Mouse (Mus musculus) heart, postnatal 36 days (tissue): ENCODE measurements around the gene Zfp467. TPM values are rescaled to one million over a fixed set of nuclear protein-coding genes. Genes with fewer than 3 reads are reported as not detected.

Experiments
- DNase-seq, 2 experiments: peaks; one replicate each; pipeline ENCODE4 v3.0.0; 2021 to 2022
- intact Hi-C: fragments of 180-260 bp; cut with DNase I; formaldehyde crosslinking; loops from one replicate; pipeline ENCODE4 v1.15.1; 2025
- total RNA-seq, 2 experiments: library from RNA; stranded (reverse); gene quantifications; 2 replicates each; pipeline ENCODE4 v1.2.3; 2021

Gene Zfp467
- 10 to 100 TPM; 10.8 to 15.4 TPM for total RNA-seq

DNA sequence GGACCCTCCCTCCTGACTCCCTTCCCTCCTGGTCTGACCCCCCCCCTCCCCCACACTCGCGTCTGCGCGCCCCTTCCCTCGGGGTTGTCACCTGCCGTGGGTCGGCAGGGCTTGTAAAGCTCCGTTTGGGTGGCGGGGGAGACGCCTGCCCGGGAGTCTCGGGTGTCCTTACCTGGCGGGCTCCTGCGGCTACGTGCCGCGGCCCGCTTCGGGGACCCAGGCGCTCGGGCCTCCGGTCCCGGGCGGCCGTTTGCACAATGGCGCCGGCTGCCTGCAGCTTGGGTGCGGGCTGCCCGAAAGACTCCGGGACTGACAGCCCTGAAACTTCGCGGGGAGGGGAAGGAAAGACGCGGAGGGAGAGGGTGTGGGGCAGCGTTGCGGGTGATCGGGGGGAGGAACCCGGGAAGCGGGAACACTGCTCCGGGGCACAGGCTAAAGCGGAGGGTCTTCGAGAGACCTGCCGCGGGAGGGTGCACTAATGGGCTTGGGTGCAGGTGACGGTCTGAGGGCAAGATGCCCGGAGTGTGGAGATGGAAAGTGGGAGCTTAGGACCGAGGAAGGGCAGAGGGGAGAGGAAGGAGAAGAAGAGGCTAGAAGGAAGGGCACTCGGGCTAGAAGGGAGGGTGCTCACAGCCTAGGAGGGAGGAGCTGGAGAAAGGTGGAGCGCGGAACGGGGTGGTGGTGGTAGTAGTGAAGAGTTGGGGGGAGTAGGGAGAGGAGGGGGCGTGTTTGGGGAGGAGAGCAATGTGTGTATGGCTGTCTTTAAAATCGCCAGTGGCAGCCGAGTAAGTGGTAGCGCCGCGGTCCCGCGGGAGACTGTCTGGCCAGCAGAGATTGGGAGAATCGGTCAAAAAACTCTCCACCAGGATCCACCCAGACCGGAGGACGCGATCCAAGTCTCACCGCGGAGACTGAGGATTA lies at the start of gene Zfp467:
Gene Zfp467 (minus strand): TSS at position 645 of the 921 bp plus-strand sequence.
- DNase-seq: peak; percentile 55 to 72
- intact Hi-C loops: loop anchor here (2.0 kb wide), 1 partner anchor 59 kb away; no protein-coding TSS in a partner anchor

DNA sequence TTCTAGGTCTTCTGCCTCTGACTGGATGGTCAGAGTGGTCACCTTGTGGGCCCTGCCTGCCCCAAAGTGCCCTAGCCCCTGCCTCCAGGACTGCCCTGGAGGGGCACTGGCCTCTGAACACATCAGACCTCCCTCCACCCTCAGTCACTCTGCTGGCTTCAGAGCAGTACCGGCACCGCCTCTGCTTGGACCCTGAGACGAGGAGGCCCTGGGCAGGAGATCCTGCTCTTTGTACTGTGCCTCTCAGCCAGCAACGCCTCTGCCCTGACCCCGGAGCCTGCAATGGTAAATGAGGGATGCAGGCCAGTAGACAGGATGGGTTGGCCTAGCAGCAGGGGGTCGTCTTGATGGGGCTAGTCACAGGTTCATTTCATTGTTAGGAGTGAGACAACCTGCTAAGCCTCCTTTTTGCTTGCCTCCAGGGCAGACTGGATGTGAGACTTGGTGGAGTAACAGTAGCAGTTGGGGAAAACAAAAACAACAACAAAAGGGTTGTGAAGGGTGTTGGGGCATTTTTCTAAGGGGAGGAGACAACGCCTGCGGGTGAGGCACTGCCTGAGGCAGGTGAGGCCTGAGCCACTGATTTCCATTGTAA lies 47.6 kb upstream of the Zfp467 start:
- intact Hi-C loops: no loop called here
- no peak for DNase-seq

DNA sequence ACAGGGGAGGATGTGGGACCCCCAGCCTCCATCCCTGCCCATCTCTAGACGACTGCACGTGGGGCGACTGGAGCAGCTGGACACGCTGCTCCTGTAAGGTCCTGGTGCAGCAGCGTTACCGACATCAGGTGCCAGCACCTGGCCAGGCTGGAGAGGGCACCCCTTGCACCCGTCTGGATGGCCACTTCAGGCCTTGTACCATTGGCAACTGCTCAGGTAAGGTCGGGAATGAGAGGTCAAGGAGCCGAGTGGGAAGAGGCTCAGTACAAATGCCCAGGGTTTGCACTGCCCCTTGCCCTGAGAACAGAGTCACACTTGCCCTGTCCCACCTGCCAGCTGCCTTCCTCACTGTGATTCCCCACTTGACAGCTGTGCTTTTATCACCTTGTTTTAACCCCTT lies 45.7 kb upstream of the Zfp467 start:
- DNase-seq: no peak
- intact Hi-C loops: no loop called here

DNA sequence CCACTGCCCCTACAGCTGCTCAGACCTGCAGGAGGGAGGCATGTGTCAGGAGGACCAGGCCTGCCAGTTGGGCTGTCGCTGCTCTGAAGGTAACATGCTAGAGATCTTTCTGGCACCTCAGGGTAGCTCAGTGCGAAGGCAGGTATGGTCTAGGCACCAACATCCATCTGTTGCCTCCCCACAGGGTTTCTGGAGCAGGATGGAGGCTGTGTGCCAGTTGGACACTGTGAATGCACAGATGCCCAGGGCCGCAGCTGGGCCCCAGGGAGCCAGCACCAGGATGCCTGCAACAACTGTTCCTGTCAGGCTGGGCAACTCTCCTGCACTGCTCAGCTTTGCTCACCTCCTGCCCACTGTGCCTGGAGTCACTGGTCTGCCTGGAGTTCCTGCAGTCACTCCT lies 44.1 kb upstream of the Zfp467 start:
- intact Hi-C loops: no loop called here
- no peak for DNase-seq

DNA sequence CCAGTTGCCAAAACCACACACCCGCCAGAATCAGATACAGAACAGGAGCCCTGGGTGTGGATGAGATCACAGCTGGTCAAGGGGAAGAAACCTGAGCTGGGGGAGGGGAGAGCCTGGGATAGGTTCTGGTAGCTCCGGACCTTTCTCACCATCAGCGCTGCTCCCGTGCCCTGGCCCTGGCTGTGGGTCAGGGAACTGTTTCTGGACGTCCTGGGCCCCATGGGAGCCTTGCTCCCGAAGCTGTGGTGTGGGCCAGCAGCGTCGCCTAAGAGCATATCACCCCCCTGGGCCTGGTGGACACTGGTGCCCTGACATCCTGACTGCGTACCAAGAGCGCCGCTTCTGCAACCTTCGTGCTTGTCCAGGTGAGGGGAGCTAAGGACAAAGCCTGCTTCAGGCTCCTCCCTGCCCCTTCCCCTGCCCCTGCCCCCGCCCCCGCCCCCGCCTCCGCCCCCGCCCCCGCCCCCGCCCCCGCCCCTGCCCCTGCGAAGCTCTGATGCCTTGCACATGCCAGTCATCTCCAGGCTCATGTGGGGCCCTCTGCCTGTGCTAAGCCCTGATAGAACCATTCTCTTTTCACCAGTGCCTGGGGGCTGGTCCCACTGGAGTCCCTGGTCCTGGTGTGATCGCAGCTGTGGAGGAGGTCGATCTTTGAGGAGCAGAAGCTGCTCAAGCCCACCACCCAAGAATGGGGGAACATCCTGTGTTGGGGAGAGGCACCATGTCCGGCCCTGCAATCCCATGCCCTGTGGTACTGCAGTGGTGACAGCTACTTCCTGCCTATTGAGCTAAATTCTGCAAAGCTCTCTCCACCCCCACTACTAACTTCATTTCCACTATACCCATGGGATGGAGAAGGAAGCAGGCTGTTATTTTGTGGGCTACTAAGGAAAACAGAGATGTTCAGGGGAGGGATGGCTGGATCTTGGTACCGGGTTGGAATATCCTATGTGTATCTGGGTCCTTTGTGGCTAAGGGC lies 42.4 kb upstream of the Zfp467 start:
- intact Hi-C loops: no loop called here
- peak; percentile 20 to 29 for DNase-seq

DNA sequence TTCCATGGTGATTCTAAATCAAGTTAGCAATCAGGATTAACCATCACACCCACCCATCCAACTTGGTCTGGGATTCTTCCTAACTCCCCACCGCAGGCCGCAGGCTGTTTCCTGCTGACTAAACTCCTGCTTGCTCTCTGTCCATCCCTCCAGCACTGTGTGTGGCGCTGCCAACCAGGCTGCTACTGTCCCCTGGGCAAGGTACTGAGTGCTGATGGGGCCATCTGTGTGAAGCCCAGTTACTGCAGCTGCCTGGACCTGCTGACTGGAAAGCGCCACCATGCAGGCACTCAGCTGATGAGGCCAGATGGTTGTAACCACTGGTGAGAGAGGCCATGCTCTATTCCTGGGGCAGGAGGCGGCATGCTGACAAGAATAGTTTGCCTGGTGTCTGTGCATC lies 36.9 kb upstream of the Zfp467 start:
- intact Hi-C loops: no loop called here
- no peak for DNase-seq

DNA sequence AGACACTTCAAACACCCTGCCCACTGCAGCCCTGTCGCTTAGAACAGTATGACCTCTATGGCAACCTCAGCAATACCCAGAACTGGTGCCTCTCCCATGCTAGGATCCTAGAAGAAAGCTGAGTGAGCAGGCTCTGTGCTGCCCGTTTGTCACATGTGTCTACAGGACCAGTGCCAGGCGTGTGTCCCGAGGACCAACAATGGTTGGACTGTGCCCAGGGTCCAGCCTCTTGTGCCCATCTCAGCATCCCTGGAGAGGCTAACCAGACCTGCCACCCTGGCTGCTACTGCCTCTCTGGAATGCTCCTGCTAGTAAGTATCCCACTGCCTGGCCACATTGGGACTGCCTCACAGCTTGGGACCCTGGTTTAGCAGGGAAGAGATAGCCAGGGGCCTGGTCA lies 32.8 kb upstream of the Zfp467 start:
- intact Hi-C loops: no loop called here
- no peak for DNase-seq

DNA sequence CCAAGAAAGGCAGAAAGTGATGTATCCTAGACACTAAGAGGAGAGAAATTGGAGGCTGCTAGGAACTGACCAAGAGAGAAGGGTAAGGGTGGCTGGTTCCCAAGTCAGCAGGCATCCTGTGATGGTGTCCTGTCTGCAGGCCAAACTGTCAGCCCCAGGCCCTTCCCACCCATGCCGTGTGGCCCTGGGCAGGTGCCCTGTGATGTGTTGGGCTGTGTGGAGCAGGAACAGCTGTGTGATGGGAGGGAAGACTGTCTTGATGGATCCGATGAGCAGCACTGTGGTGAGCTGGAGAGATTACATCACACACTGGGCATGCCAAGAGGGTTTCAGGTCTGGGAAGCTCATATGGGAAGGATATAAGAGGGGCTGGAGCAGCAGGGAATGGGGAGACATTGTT lies 25.1 kb upstream of the Zfp467 start:
- intact Hi-C loops: no loop called here
- DNase-seq: no peak

DNA sequence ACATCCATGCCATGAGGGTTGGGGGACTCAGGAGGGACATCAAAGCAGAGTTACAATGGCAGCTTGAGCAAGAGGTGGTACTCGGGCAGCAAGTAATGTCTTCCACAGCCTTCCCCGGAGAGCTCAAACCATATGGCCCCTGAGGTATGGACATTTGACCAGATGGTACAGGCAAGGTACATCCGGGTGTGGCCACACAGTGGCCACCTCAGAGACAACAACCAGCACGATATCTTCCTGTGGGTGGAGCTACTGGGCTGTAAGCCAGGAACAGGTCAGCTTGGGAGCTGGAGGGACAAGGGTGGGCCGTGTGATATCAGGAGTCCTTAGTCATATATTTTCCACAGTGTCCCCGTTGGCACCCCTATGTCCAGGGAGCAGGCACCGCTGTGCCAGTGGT lies 21.9 kb upstream of the Zfp467 start:
- intact Hi-C loops: no loop called here
- no peak for DNase-seq

DNA sequence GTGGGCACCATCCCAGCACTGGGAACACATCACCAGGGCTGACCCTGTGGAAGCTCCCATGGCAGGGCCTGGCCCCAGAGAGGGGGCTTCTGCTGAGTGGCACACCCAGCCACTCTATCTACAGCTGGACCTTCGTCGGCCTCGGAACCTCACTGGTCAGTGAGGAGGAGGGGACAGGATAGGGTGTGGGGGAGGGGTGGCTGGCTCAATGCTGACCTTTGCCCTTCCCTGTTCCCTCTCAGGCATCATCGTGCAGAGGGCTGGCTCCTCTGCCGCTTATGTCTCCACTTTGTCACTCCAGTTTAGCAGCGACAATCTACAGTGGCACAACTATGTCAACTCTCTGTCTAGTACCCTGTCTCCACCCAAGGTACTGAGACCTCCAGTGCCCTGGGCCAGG lies 21.1 kb upstream of the Zfp467 start:
- intact Hi-C loops: no loop called here
- no peak for DNase-seq

DNA sequence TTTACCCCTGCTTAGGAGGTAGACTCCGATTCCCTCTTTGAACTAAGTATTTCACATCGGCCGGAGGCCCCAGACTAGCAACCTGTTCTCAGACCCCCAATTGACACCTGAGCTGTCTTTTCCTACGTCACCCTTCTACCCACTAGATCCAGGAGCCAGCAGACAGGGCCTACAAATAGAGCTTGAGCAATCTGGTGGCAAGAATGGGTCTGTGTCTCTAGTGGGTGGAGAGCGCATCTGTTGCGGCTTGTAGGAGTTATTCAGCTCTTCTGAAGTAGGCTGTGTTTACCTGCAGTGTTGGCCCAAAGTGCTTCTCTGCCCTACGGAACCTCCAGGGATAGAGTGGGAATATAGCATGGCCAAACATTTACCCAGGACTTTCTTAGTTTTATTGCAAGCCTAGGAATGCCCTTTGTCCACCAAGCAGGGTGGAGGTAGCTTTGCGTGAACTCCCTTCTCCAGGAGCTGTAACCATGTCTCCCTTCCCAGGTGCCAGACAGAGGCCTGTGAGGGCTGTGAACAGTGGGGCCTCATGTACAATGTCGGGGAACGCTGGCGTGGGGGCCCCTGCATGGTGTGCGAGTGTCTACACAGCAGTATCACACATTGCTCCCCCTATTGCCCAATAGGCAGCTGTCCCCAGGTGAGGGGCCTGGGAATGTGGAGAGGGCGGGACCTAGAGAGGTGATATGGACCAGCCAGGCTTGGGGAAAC lies 19.5 kb upstream of the Zfp467 start:
- DNase-seq: no peak
- intact Hi-C loops: no loop called here

DNA sequence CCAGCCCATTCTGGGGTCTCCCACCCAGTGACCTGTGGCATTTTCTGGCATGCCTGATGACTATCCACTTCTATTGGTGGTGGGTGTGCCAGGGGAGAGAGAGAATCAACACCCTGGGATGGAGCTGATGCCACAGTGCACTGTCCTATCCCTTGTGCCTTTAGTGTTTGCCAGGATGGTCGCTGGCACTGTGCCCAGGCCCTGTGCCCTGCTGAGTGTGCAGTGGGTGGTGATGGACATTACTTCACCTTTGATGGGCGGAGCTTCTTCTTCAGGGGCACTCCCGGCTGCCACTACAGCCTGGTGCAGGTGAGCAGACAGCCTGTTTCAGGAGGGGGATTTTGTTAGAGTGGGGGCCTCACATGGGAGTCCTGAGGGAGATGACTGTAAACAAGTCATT lies 7.1 kb upstream of the Zfp467 start:
- no peak for DNase-seq
- intact Hi-C loops: no loop called here

DNA sequence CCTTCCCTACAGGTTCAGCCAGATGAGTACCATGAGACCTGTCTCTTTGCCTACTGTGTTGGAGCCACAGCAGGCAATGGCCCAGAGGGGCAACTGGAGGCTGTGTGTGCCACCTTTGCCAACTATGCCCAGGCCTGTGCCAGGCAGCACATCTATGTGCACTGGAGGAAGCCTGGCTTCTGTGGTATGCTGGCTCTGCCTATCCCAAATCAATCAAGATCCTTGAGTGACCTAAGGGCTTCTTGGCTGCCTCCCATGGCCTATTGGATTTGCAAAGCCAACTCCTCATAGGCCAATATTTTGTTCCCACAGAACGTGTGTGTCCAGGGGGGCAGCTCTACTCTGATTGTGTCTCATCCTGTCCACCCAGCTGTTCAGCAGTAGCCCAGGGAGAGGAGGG lies 6.5 kb upstream of the Zfp467 start:
- intact Hi-C loops: no loop called here
- DNase-seq: no peak

DNA sequence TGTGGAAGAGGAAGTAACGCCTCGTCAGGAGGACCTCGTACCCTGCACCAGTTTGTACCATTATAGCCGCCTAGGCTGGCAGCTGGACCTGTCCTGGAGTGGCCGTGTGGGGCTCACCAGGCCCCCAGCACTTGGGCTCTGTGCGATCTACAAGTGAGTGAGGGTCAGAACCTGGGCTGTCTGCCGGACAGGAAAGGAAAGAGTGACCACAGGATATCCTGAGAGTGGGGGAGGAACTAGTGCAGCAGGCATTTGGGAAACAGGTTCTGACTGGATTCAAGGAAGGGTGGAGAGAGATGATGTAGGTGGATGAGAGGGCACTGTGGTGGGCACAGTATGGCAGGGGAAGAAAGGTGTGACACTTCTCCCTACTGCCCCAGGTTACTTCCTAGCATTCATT lies 2.9 kb upstream of the Zfp467 start:
- intact Hi-C loops: no loop called here
- no peak for DNase-seq

DNA sequence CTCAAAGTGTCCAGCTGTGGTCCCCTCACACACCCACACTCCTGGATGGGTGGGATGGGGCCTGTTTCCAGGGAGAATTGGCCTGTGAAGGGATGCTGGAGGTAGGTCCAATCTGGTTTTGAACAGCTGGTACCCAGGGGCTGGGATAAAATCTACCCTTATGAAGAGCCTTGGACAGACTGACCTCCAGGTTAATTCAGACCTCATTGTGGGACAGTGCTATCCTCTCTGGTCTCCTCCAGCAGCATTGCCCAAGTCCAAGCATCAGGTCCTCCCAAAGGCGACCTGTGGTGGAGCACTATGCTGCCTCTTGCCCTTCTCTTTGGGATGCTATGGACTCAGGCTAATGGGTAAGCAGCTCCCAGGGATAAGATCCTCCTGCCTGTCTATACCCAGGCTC lies 2.3 kb upstream of the Zfp467 start, which contains the start of gene Sspo:
Gene Sspo (plus strand): TSS at position 301 of the 400 bp plus-strand sequence.
- DNase-seq: no peak
- intact Hi-C loops: no loop called here

DNA sequence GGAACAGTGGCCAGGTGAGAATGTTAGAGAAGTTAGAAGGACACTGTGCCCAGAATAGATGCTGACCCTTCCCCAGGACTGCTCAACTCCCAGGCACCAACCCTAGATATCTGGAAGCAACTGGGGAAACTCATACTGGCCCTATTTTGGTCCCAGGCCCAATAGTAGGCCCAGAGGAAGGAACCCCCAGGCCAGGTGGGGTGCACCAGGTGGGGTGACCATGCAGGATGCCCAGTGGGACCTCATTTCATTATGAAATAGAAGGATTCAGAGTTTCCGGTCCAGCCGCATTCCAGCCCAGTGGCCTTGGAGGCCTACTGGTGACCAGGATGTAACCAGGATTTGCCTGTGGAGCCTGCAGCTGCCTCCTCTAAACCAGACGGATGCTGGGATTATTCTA lies 1.3 kb upstream of the Zfp467 start:
- no peak for DNase-seq
- intact Hi-C loops: no loop called here

DNA sequence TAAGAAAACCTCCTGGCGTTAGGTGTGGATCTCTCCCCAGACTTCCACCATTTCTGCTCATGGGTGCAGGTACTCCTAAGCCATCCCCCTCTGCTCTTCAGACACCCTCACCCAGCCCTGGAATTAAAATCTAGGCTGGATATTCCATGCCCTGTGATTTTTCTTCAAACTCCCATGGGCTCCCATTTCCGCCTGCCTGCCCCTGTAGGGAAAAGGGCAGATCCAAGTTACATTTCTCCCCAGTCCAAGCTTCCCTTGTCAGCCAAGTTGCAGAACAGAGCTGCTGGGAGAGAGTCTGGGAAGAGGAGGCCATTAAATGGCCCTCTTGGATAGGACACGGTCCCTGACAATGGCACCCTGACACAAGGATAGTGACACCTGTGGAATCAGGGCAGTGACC lies 631 bp upstream of the Zfp467 start:
- intact Hi-C loops: no loop called here
- DNase-seq: peak; percentile 17 to 37

DNA sequence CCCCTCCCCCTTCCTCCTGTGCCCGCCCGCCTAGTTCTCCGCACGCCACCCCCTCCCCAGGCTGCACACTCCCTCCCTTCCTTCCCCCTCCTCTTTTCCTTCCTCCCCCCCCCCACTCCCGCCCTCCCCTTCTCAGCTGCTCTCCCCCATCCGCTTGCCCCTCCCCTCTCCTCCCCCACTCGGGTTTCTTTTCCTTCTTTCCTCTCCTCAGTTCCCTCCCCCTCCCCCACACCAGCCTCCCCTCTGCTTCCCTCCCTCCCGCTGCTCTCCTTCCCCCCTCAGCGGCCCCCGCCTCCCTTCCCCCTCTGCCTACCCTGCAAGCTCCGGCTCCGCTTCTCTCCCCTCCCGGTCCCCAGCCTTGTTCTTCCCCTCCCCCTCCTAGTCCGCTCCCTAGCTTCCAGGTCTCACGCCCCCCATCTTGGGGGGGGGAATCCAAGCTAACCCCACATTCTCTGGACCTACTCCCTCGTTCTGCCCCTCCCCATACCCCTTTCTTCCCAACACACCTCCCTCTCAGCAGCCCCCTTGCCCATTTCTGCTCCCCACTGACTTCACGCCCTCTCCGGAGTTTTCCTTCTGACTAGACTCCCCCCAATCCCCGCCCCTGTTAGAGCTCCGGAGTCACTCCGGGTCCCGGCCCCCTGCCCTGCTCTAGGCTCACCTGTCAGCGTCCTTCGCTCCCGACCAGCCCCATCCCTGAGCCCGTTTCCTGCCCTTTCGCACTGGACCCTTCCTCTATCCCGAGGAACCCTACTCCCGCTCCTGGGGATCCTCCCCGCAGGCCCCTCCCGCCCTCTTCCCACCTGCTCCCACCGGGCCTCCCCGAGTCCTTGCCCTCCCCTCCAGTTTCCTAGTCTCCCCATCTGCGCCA lies 1.1 kb downstream of the Zfp467 start:
- peak; percentile 51 to 70 for DNase-seq
- intact Hi-C loops: loop anchor here (2.0 kb wide), 1 partner anchor 60 kb away; no protein-coding TSS in a partner anchor
